Mouse (Mus musculus) bone marrow macrophage, adult 2 months (primary cell): Measurements from ENCODE around the gene Kcna3.

Experiments used
- CTCF ChIP-seq: IDR thresholded peaks from 2 replicates; pipeline ENCODE4 v1.5.1; 2012; ENCODE audit warnings: low read depth, mild to moderate bottlenecking, low read length, moderate library complexity
- POLR2A ChIP-seq: IDR thresholded peaks from 2 replicates; pipeline ENCODE4 v1.6.1; 2012; ENCODE audit warnings: mild to moderate bottlenecking, low read depth, low read length, borderline replicate concordance

- TF ChIP-seq CTCF (no peak), POLR2A (no peak)
Observed at GRCm38 (mm10) chr3:107034776-107035175, 1.2 kb upstream of the Kcna3 start.
